Mouse (Mus musculus): ENCODE data around the gene Ak6.
A peak's percentile ranks its signal among the peaks of the same experiment; 100 is the strongest.

The Ak6 gene

GRCm38 (mm10) chr13:100669291-100670022, 18.7 kb downstream of the Ak6 start, which contains the start of gene Ccdc125:
Gene Ccdc125 (plus strand): TSS chr13:100669717.
- no peak for DNase-seq (ENCODE audit: low read depth)

- DNase-seq (ENCODE audit: low read depth): no peak
Observed at GRCm38 (mm10) chr13:100670181-100670741, 19.5 kb downstream of the Ak6 start.

- no peak for DNase-seq (ENCODE audit: low read depth)
Observed at GRCm38 (mm10) chr13:100675936-100676635, 25.3 kb downstream of the Ak6 start.

GRCm38 (mm10) chr13:100681615-100682014, 30.8 kb downstream of the Ak6 start:
- no peak for DNase-seq (ENCODE audit: low read depth)

- DNase-seq (ENCODE audit: low read depth): no peak
Observed at GRCm38 (mm10) chr13:100682837-100683236, 32.1 kb downstream of the Ak6 start.

GRCm38 (mm10) chr13:100684355-100684754, 33.6 kb downstream of the Ak6 start:
- DNase-seq (ENCODE audit: low read depth): peak; percentile 53

- no peak for DNase-seq (ENCODE audit: low read depth)
Observed at GRCm38 (mm10) chr13:100687513-100687912, 36.7 kb downstream of the Ak6 start.

GRCm38 (mm10) chr13:100697541-100697940, 46.8 kb downstream of the Ak6 start:
- DNase-seq (ENCODE audit: low read depth): no peak

- no peak for DNase-seq (ENCODE audit: low read depth)
Observed at GRCm38 (mm10) chr13:100698866-100699265, 48.1 kb downstream of the Ak6 start.

- no peak for DNase-seq (ENCODE audit: low read depth)
Observed at GRCm38 (mm10) chr13:100703468-100703867, 52.7 kb downstream of the Ak6 start.

- no peak for DNase-seq (ENCODE audit: low read depth)
Observed at GRCm38 (mm10) chr13:100706206-100706605, 55.4 kb downstream of the Ak6 start.

- DNase-seq (ENCODE audit: low read depth): no peak
Observed at GRCm38 (mm10) chr13:100715467-100715866, 64.7 kb downstream of the Ak6 start.
